Mouse (Mus musculus) embryonic fibroblast, embryonic 13.5 days (primary cell): Measurements from ENCODE around the gene Uba7. TPM values are rescaled to one million over a fixed set of nuclear protein-coding genes. Genes with fewer than 3 reads are reported as not detected.

Experiments
- H3K27ac ChIP-seq: 2 replicates; pipeline ENCODE4 v1.5.1; 2012; ENCODE audit warnings: low read length, control low read depth, inconsistent platforms; ENCODE audit not compliant: insufficient read depth
- H3K4me1 ChIP-seq: 2 replicates; pipeline ENCODE4 v1.6.1; 2011; ENCODE audit warnings: low read length; ENCODE audit not compliant: control insufficient read depth, insufficient read depth
- H3K4me3 ChIP-seq: 2 replicates; pipeline ENCODE4 v1.5.1; 2011; ENCODE audit warnings: mild to moderate bottlenecking, control low read depth, low read length; ENCODE audit not compliant: insufficient read depth
- CTCF ChIP-seq: IDR thresholded peaks from 2 replicates; pipeline ENCODE4 v1.5.1; 2011; ENCODE audit warnings: mild to moderate bottlenecking, control low read depth, low read length, moderate library complexity, borderline replicate concordance; ENCODE audit not compliant: insufficient read depth
- POLR2A ChIP-seq: IDR thresholded peaks from 2 replicates; pipeline ENCODE4 v1.6.1; 2011; ENCODE audit warnings: low read depth, mild to moderate bottlenecking, control low read depth, low read length, moderate library complexity
- polyA plus RNA-seq: library from polyadenylated mRNA; stranded (reverse); fragments of >200 nt; gene quantifications from 2 replicates; pipeline ENCODE4 v1.2.4, GENCODE M21; 2011; ENCODE audit warnings: low read depth; ENCODE audit not compliant: missing spikeins, insufficient read length

The Uba7 gene
- polyA plus RNA-seq, 1 experiment = 27.3 TPM

DNA sequence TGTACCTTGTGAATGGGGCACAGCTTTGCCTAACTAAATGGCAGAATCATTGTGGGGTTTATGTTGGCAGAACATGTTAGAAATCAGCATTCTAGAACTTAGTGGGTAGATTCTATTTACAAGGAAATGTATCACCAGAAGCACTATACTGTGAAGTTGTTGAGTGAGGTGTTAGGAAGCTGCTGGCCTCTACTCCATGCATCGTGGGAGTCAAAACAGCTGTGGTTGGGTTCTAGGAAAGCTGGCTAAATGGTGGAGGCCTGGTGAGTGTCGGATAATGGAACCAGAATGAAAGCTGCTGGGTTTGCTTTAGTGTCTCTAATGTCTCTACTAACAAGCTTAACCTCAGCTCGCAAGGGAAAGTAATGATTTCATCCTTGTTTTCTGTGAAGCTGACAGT, 41.8 kb downstream of the Uba7 start:
- no peak for TF ChIP-seq POLR2A
- no peak for TF ChIP-seq CTCF
- Histone ChIP-seq H3K4me3 (no peak overlapping the region), H3K27ac (no peak overlapping the region), H3K4me1 (no peaks in the 10 kb centered on the region)

DNA sequence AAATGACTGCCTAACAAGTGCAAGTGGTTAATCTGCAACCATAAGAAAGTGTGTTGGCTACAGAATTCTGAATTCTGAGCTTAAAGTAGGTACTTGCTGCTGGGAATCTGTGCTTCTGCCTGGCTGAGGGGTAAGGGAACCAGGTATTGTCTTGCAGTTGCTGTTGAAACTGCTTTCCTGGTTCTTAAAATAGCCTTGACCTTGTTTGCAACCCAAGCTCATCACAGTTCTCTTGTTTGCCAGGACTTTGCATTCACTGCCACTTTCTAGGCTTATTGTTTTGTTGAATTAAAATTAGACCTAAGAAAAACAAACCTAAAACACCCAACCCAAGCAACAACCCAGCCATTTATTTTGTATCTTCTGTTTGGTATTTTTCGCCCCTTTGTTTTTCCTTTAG, 45.4 kb downstream of the Uba7 start:
- no peak overlapping the region for H3K27ac ChIP-seq
- no peak overlapping the region for H3K4me3 ChIP-seq
- no peak for TF ChIP-seq CTCF
- no peak for TF ChIP-seq POLR2A
- no peaks in the 10 kb centered on the region for H3K4me1 ChIP-seq

DNA sequence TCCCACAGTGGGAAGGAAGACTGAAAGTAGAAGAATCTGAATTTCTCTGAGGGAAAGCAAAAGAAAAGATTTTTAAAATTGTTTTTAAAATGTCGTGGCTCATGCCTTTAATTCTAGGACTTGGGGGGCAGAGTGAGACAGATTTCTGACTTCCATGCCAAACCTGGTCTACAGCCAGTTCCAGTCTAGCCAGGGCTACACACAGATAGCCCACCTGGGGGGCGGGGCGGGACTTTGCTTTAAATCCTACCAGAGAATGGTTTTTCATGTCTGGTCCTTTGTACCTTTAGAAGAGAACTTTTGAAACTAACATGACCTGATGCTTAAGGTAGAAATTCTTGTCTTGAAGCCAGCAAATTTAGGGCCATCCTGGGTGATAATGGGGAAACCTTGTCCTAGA, 47.9 kb downstream of the Uba7 start:
- H3K4me1 ChIP-seq = no peaks in the 10 kb centered on the region
- no peak for TF ChIP-seq POLR2A
- TF ChIP-seq CTCF = no peak
- no peak overlapping the region for H3K27ac ChIP-seq
- no peak overlapping the region for H3K4me3 ChIP-seq

- no peak overlapping the region for H3K4me3 ChIP-seq
- H3K4me1 ChIP-seq = no peaks in the 10 kb centered on the region
- no peak overlapping the region for H3K27ac ChIP-seq
- TF ChIP-seq POLR2A = no peak
- no peak for TF ChIP-seq CTCF
These were observed 51.3 kb downstream of the Uba7 start for GRCm38 (mm10) chr9:108026584-108026983.

DNA sequence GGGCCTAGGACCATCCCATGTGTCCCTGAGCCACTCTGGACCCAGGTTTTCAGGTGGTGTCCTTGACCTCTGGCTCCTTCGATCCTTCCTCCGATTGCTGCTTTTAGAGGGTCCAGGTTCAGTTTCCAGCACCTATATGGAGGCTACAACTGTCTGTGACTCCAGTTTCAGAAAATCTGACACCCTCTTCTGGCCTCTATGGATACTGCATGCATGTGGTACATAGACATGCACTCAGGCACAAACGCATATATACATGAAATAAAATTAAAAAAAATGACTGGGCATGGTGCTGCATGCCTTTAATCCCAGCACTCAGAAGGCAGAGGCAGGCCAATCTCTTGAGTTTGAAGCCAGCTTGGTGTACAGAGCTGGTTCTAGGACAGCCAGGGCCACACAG, 52.6 kb downstream of the Uba7 start:
- Histone ChIP-seq H3K27ac (no peak overlapping the region), H3K4me1 (no peaks in the 10 kb centered on the region)
- TF ChIP-seq POLR2A (no peak), CTCF (no peak)

GRCm38 (mm10) chr9:108032126-108032525, 56.8 kb downstream of the Uba7 start:
- H3K4me3 ChIP-seq = no peak overlapping the region
- no peaks in the 10 kb centered on the region for H3K4me1 ChIP-seq
- no peak for TF ChIP-seq POLR2A
- no peak for TF ChIP-seq CTCF
- H3K27ac ChIP-seq = no peak overlapping the region

More for the DNA sequence above, 52.6 kb downstream of the Uba7 start:
- no peak overlapping the region for H3K4me3 ChIP-seq

Other genes starting within 250 kb of the Uba7 start
- gene Rbm5, start 204.5 kb upstream of the Uba7 start, polyA plus RNA-seq = 199 and 248 TPM in 2 replicates
- gene Rbm6, start 102.3 kb upstream of the Uba7 start, polyA plus RNA-seq = 83.3 and 87.1 TPM in 2 replicates
- 6.4 and 8.7 TPM in 2 replicates for gene Mon1a, start 87.4 kb upstream of the Uba7 start, polyA plus RNA-seq
- gene Mst1r, start 68.6 kb upstream of the Uba7 start, polyA plus RNA-seq = 0.61 and 1.6 TPM in 2 replicates
- gene Actl11, start 47.0 kb upstream of the Uba7 start, polyA plus RNA-seq = not detected in 2 replicates
- not detected in 2 replicates for gene Camkv, start 39.8 kb upstream of the Uba7 start, polyA plus RNA-seq
- gene Traip, start 25.4 kb upstream of the Uba7 start, polyA plus RNA-seq = 11.1 and 13.5 TPM in 2 replicates
- 0.75 and 1.2 TPM in 2 replicates for gene Gm20661, start 7.6 kb downstream of the Uba7 start, polyA plus RNA-seq
- gene Inka1, start 10.4 kb downstream of the Uba7 start, polyA plus RNA-seq = 15.0 and 21.0 TPM in 2 replicates
- 2.1 and 4.0 TPM in 2 replicates for gene Cdhr4, start 17.0 kb downstream of the Uba7 start, polyA plus RNA-seq
- not detected in 2 replicates for gene Gm20662, start 20.8 kb downstream of the Uba7 start, polyA plus RNA-seq
- 54.9 and 57.9 TPM in 2 replicates for gene Ip6k1, start 27.0 kb downstream of the Uba7 start, polyA plus RNA-seq
- 32.3 and 33.5 TPM in 2 replicates for gene Gmppb, start 73.7 kb downstream of the Uba7 start, polyA plus RNA-seq
- gene Amigo3, start 77.7 kb downstream of the Uba7 start, polyA plus RNA-seq = 3.0 and 3.4 TPM in 2 replicates
- gene Mst1, start 104.9 kb downstream of the Uba7 start, polyA plus RNA-seq = not detected in 2 replicates
- 26.4 and 31.4 TPM in 2 replicates for gene Rnf123, start 107.8 kb downstream of the Uba7 start, polyA plus RNA-seq
- gene Apeh, start 119.1 kb downstream of the Uba7 start, polyA plus RNA-seq = 53.4 and 63.9 TPM in 2 replicates
- gene Bsn, start 214.9 kb downstream of the Uba7 start, polyA plus RNA-seq = 0.08 and 0.25 TPM in 2 replicates